Mouse (Mus musculus) E14TG2a.4 (cell line): ENCODE measurements at regions not wholly inside any gene's neighbourhood (a gene's known extent, or its start where the extent isn't known, plus 50 kb on each side); places are given as distances from the start of the nearest gene placed in this dataset.

ENCODE experiments used
- CTCF ChIP-seq: conservative IDR thresholded peaks from 2 replicates; pipeline ENCODE4 v1.5.1; 2014; ENCODE audit warnings: low read length
- NANOG ChIP-seq: IDR thresholded peaks from 2 replicates; pipeline ENCODE4 v1.6.1; 2014; ENCODE audit warnings: borderline replicate concordance, low read length, mixed read lengths
- POU5F1 ChIP-seq: IDR thresholded peaks from 2 replicates; pipeline ENCODE4 v1.6.1; 2014; ENCODE audit warnings: low read length, borderline replicate concordance

- no peak for TF ChIP-seq CTCF
- no peak for TF ChIP-seq NANOG
- TF ChIP-seq POU5F1 = no peak
Observed at GRCm38 (mm10) chr12:28174078-28174477, 378.1 kb downstream of the Dcdc2c start.
